Mouse (Mus musculus) forebrain, embryonic 13.5 days (tissue): ENCODE results near the gene Zfp239. TPM values are rescaled to one million over a fixed set of nuclear protein-coding genes. Genes with fewer than 3 reads are reported as not detected.
"Not testable (repeated sequence)": the region's sequence is repeated elsewhere in the genome, so short reads cannot be mapped to it uniquely, and the experiment has no call there.

ENCODE experiments used
- ATAC-seq: fragments of 200-750 bp; cut with Nextera tagmentation; 2 replicates; pipeline ENCODE4 v1.8.0; 2017
- H3K27ac ChIP-seq: fragments of 300-500 bp; sonication (generic); 2 replicates; pipeline ENCODE4 v1.5.1; 2015; ENCODE audit warnings: inconsistent platforms, mild to moderate bottlenecking, moderate library complexity
- H3K27me3 ChIP-seq: fragments of 300-500 bp; sonication (generic); 2 replicates; pipeline ENCODE4 v1.6.1; 2015; ENCODE audit warnings: mild to moderate bottlenecking, inconsistent platforms
- H3K36me3 ChIP-seq: fragments of 300-500 bp; sonication (generic); 2 replicates; pipeline ENCODE4 v1.6.1; 2015; ENCODE audit warnings: mild to moderate bottlenecking, inconsistent platforms; ENCODE audit not compliant: poor library complexity, severe bottlenecking
- H3K4me1 ChIP-seq: fragments of 300-500 bp; sonication (generic); 2 replicates; pipeline ENCODE4 v1.6.1; 2015; ENCODE audit warnings: inconsistent platforms
- H3K4me2 ChIP-seq: fragments of 300-500 bp; sonication (generic); 2 replicates; pipeline ENCODE4 v1.6.1; 2015; ENCODE audit warnings: inconsistent platforms, mild to moderate bottlenecking, moderate library complexity
- H3K4me3 ChIP-seq: fragments of 300-500 bp; sonication (generic); 2 replicates; pipeline ENCODE4 v1.5.1; 2015; ENCODE audit warnings: mild to moderate bottlenecking, inconsistent platforms
- H3K9ac ChIP-seq: fragments of 300-500 bp; sonication (generic); 2 replicates; pipeline ENCODE4 v1.6.1; 2015; ENCODE audit warnings: mild to moderate bottlenecking, inconsistent platforms
- H3K9me3 ChIP-seq: fragments of 300-500 bp; sonication (generic); replicated peaks from 2 replicates; pipeline ENCODE4 v1.6.1; 2016; ENCODE audit warnings: inconsistent platforms
- WGBS: fragments of 180-500 bp; shearing (Covaris S2); methylation state at CpG from one replicate; pipeline ENCODE4 v1.1.7; 2015; 5-methylcytosine and 5-hydroxymethylcytosine counted together
- polyA plus RNA-seq: library from polyadenylated mRNA; unstranded; fragments of >200 nt; fragmentation: Nextera tagmentation; extraction: Ambion mirVana; gene quantifications from 2 replicates; pipeline ENCODE4 v1.2.1, GENCODE M21; 2015

Gene Zfp239
- polyA plus RNA-seq, result 15.1 and 17.1 TPM in 2 replicates

GRCm38 (mm10) chr6:117861848-117862247, at the start of gene Zfp239:
TSS of gene Zfp239 (plus strand) at chr6:117862100.
- no peak; the same call in 1 of the 2 replicates for ATAC-seq
- Histone ChIP-seq H3K9ac (peak within 1 kb of the TSS; percentile 78), H3K4me3 (peak within 1 kb of the TSS; percentile 82), H3K4me2 (peak within 1 kb of the TSS; percentile 91), H3K9me3 (no peaks in the 10 kb centered on the region), H3K27ac (no peak within 1 kb of the TSS), H3K4me1 (peaks cover 8% of the 10 kb centered on the region), H3K27me3 (0 out of 2 replicates have a peak, but pooled peaks cover 4% of the 10 kb centered on the region), H3K36me3 (no peaks in the 10 kb centered on the region)
- 67% methylated on average over 6 of the region's 6 CpGs for WGBS

GRCm38 (mm10) chr6:117814681-117815080, 47.2 kb upstream of the Zfp239 start:
- Histone ChIP-seq H3K4me3 (no peak overlapping the region), H3K9ac (no peak overlapping the region), H3K36me3 (no peaks in the 10 kb centered on the region), H3K4me2 (no peak overlapping the region), H3K9me3 (no peaks in the 10 kb centered on the region), H3K4me1 (no peaks in the 10 kb centered on the region), H3K27ac (no peak overlapping the region), H3K27me3 (no peaks in the 10 kb centered on the region)
- ATAC-seq, result no peak

- WGBS, result 86% methylated on average over 5 of the region's 5 CpGs
- no peaks in the 10 kb centered on the region for H3K27me3 ChIP-seq
Observed at GRCm38 (mm10) chr6:117817108-117817541, 44.8 kb upstream of the Zfp239 start.

DNA sequence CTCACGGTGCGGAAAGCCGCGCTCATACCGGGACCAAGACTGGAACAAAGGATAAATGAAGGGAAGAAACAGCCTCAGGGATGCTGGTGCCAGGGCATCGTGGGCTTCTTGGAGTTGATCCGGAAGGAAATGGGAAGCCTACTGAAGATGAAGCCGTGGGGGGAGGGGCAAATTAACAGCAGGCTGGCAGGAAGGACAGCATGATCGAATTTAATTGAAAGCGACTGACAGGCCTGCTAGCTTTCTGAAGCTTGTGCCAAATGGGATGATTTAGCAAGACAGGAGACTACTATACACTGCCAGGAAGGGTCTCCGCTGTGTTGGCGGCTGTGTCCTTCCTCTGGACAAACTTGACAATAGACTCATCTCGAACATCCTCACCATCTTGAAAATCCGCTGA, 41.6 kb upstream of the Zfp239 start:
- no peak overlapping the region for H3K9ac ChIP-seq
- no peaks in the 10 kb centered on the region for H3K4me1 ChIP-seq
- 84% methylated on average over 14 of the region's 14 CpGs for WGBS
- no peaks in the 10 kb centered on the region for H3K27me3 ChIP-seq
- no peak overlapping the region for H3K4me3 ChIP-seq
- no peaks in the 10 kb centered on the region for H3K9me3 ChIP-seq
- no peaks in the 10 kb centered on the region for H3K36me3 ChIP-seq
- H3K27ac ChIP-seq, result no peak overlapping the region
- no peak overlapping the region for H3K4me2 ChIP-seq
- no peak for ATAC-seq

More at GRCm38 (mm10) chr6:117817108-117817541, 44.8 kb upstream of the Zfp239 start:
- Histone ChIP-seq H3K4me3 (no peak overlapping the region), H3K9me3 (no peaks in the 10 kb centered on the region), H3K4me2 (no peak overlapping the region), H3K9ac (no peak overlapping the region), H3K36me3 (no peaks in the 10 kb centered on the region), H3K4me1 (no peaks in the 10 kb centered on the region), H3K27ac (no peak overlapping the region)
- no peak for ATAC-seq

DNA sequence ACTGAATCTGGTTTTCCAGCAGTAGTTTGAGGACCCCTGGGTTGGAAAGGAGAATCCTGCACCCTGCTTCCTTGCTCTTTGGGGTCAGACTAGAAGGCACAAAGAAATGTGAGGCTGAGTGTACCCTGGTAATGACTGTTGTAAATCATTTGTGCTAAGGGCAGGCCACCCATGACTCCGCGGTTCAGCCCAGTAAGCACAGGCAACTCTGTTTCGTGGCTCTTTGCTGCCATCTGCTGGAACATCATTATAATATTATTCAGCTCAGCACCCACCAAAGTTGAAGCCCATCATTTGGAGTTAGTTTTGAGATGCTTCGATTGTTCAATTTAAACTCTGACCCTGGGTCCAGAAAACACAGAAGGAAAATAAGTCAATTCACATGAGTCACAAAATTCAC, 36.5 kb upstream of the Zfp239 start:
- 17% methylated on average over 4 of the region's 4 CpGs for WGBS
- H3K27me3 ChIP-seq, result peaks cover 7% of the 10 kb centered on the region; the same call in 1 of the 2 replicates
- H3K9ac ChIP-seq, result no peak overlapping the region
- H3K4me1 ChIP-seq, result no peaks in the 10 kb centered on the region
- no peak overlapping the region for H3K4me2 ChIP-seq
- no peak overlapping the region for H3K4me3 ChIP-seq
- peak; percentile 73 for ATAC-seq
- no peaks in the 10 kb centered on the region for H3K36me3 ChIP-seq
- no peak overlapping the region for H3K27ac ChIP-seq
- no peaks in the 10 kb centered on the region for H3K9me3 ChIP-seq

GRCm38 (mm10) chr6:117828273-117828672, 33.6 kb upstream of the Zfp239 start:
- Histone ChIP-seq H3K9me3 (no peaks in the 10 kb centered on the region), H3K4me2 (no peak overlapping the region), H3K4me3 (no peak overlapping the region), H3K9ac (no peak overlapping the region), H3K36me3 (no peaks in the 10 kb centered on the region), H3K4me1 (no peaks in the 10 kb centered on the region), H3K27ac (no peak overlapping the region), H3K27me3 (peaks cover 7% of the 10 kb centered on the region; the same call in 1 of the 2 replicates)
- peak; percentile 57; the same call in 1 of the 2 replicates for ATAC-seq
- 18% methylated on average over 9 of the region's 9 CpGs for WGBS

DNA sequence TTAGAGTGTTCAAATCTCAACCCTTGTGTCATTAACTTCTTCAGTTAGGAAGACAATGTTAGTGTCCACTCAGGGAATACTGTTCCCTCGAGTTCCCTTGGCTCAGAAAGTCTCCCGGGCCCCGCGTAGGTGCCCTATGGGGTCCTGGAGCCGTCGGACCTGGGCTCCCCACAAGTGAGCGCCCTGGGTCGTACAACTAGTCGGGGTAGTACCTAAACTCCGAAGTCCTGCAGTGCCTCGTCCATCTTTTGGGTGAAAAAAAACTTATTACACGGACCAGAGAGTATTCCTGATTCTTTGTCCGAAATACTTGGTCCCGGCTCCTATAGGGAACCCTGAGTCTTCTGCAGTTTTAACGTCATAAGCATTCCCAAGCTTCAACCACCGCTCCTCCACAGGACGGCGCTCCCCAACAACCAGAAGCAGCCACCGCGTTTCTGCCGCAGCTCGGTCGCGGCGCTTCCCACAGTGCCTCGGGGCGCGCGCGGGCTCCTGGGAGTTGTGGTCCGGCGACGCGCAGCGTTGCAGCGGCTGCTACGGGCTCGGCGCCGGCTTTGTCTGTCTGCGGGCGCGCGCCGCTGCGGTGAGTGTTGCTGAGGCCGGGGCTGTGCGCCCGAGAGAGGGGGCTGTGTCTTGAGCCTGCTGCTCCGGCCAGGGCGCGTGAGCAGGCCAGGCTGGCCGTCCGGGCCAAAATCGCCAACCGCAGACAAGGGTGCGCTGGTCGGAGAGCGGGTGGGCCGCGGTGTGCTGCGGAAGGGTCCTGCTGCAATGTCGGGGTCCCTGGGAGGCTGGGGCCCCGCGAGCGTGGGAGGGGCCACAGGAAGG, 21.0 kb upstream of the Zfp239 start, which contains the start of gene Zfp637:
Zfp637 (plus strand) TSS at position 495 of the 825 bp plus-strand sequence.
- H3K9ac ChIP-seq, result peak within 1 kb of the TSS; percentile 98
- peak within 1 kb of the TSS; percentile 76 for H3K4me2 ChIP-seq
- H3K4me1 ChIP-seq, result peaks cover 13% of the 10 kb centered on the region
- peak within 1 kb of the TSS; percentile 93 for H3K27ac ChIP-seq
- H3K4me3 ChIP-seq, result peak within 1 kb of the TSS; percentile 74
- H3K9me3 ChIP-seq, result no peaks in the 10 kb centered on the region
- 1% methylated on average over 56 of the region's 66 CpGs for WGBS
- ATAC-seq, result peak; percentile 97
- peaks cover 29% of the 10 kb centered on the region for H3K36me3 ChIP-seq
- no peaks in the 10 kb centered on the region for H3K27me3 ChIP-seq

DNA sequence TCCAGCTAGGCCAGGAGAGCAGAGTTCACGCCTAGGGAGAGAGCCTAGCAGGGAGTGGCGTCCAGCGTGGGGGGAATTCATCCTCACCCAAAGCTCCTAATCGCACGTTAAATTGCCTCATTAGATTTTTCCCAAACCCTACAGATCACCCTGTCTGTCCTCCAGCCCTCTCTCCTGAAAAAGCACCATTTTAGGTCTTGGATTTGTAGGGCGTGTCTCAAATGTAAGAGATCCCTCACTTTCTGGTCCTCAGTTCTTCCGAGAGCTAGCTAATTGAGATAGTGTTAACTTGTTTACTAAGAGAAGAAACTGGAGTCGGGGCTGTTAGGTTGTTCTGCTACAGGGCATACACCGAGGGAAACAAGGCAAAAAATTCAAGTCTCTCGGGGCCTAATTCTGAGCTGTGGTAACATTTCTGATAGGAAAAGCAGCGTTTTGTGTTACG, 20.4 kb upstream of the Zfp239 start:
- H3K27me3 ChIP-seq, result no peaks in the 10 kb centered on the region
- 17% methylated on average over 12 of the region's 12 CpGs for WGBS
- 0 out of 2 replicates have a peak, but pooled peaks have one; percentile 0 for ATAC-seq

GRCm38 (mm10) chr6:117844597-117844996, 17.3 kb upstream of the Zfp239 start:
- H3K4me3 ChIP-seq, result no peak overlapping the region
- H3K9ac ChIP-seq, result no peak overlapping the region
- no peaks in the 10 kb centered on the region for H3K27me3 ChIP-seq
- no peak overlapping the region for H3K4me2 ChIP-seq
- peaks cover 13% of the 10 kb centered on the region for H3K4me1 ChIP-seq
- no peak overlapping the region for H3K27ac ChIP-seq
- WGBS, result 95% methylated on average over 9 of the region's 9 CpGs
- H3K9me3 ChIP-seq, result no peaks in the 10 kb centered on the region
- peaks cover 63% of the 10 kb centered on the region for H3K36me3 ChIP-seq
- no peak for ATAC-seq

More for the DNA sequence above, 20.4 kb upstream of the Zfp239 start:
- H3K4me3 ChIP-seq, result peak overlapping the region; percentile 74
- peak overlapping the region; percentile 98 for H3K9ac ChIP-seq
- H3K9me3 ChIP-seq, result no peaks in the 10 kb centered on the region
- peak overlapping the region; percentile 76 for H3K4me2 ChIP-seq
- H3K36me3 ChIP-seq, result peaks cover 35% of the 10 kb centered on the region
- peaks cover 13% of the 10 kb centered on the region for H3K4me1 ChIP-seq
- peak overlapping the region; percentile 93 for H3K27ac ChIP-seq

DNA sequence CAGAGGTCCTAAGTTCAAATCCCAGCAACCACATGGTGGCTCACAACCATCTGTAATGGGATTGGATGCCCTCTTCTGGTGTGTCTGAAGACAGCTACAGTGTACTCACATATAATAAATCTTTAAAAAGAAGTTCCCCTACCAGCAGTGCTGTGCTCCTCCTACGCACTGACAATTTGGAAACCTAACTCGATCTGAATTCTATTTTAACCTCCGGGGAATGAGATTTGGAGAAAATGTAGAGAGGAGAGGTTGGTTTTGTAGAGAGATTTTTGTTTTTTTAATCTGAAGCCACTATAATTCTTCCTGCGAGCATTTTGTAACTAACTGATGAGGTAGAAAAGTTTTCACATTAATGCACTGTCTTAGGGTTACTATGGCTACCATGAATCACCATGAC, 15.2 kb upstream of the Zfp239 start:
- not testable (repeated sequence) for H3K27me3 ChIP-seq, H3K9ac ChIP-seq, H3K4me2 ChIP-seq, H3K27ac ChIP-seq, ATAC-seq, H3K4me3 ChIP-seq, H3K9me3 ChIP-seq
- peaks cover 13% of the 10 kb centered on the region for H3K4me1 ChIP-seq
- 93% methylated on average over 4 of the region's 4 CpGs for WGBS
- H3K36me3 ChIP-seq, result peaks cover 68% of the 10 kb centered on the region

GRCm38 (mm10) chr6:117847772-117848171, 14.1 kb upstream of the Zfp239 start:
- ATAC-seq, result no peak
- 98% methylated on average over 2 of the region's 2 CpGs for WGBS

GRCm38 (mm10) chr6:117848577-117848976, 13.3 kb upstream of the Zfp239 start:
- no peak overlapping the region for H3K4me2 ChIP-seq
- no peak for ATAC-seq
- H3K9me3 ChIP-seq, result no peaks in the 10 kb centered on the region
- H3K27me3 ChIP-seq, result no peaks in the 10 kb centered on the region
- whole genome bisulfite sequencing, result 94% methylated on average over 5 of the region's 5 CpGs
- 0 out of 2 replicates have a peak, but pooled peaks cover 4% of the 10 kb centered on the region for H3K4me1 ChIP-seq
- H3K36me3 ChIP-seq, result peaks cover 63% of the 10 kb centered on the region
- H3K4me3 ChIP-seq, result no peak overlapping the region
- H3K9ac ChIP-seq, result no peak overlapping the region
- H3K27ac ChIP-seq, result no peak overlapping the region

More at GRCm38 (mm10) chr6:117847772-117848171, 14.1 kb upstream of the Zfp239 start:
- Histone ChIP-seq H3K36me3 (peaks cover 68% of the 10 kb centered on the region), H3K4me1 (peaks cover 4% of the 10 kb centered on the region; the same call in 1 of the 2 replicates), H3K4me3 (no peak overlapping the region), H3K9me3 (no peaks in the 10 kb centered on the region), H3K4me2 (no peak overlapping the region), H3K9ac (no peak overlapping the region), H3K27ac (no peak overlapping the region), H3K27me3 (no peaks in the 10 kb centered on the region)
